Mouse (Mus musculus): Measurements from ENCODE around the gene Napa. TPM values are rescaled to one million over a fixed set of nuclear protein-coding genes. Genes with fewer than 3 reads are reported as not detected.
A peak's percentile ranks its signal among the peaks of the same experiment; 100 is the strongest.

Gene Napa
- polyA plus RNA-seq, 1 experiment from 2014 or later, result 203 TPM

GRCm38 (mm10) chr7:16132926-16133325, 34.7 kb downstream of the Napa start:
- no peak overlapping the region for H3K4me3 ChIP-seq (ENCODE audit: low read depth, low read length)
- 0 out of 2 replicates have a peak, but pooled peaks cover 5% of the 10 kb centered on the region for H3K36me3 ChIP-seq (ENCODE audit: control insufficient read depth, insufficient read depth, low read length)
- H3K4me2 ChIP-seq (ENCODE audit: low read depth, low read length), result no peak overlapping the region
- ATAC-seq (ENCODE audit: low read depth) (no peak), DNase-seq (ENCODE audit: low spot score) (no peak)
- H3K27ac ChIP-seq (replicated peaks; ENCODE audit: low read depth, low read length), result no peak overlapping the region
- H3K4me1 ChIP-seq (ENCODE audit: control insufficient read depth, insufficient read depth, low read length), result peaks cover 20% of the 10 kb centered on the region
- WGBS, result 51% methylated on average over 3 of the region's 3 CpGs
- H3K27me3 ChIP-seq (replicated peaks; ENCODE audit: control insufficient read depth, insufficient read depth, low read length), result no peaks in the 10 kb centered on the region
- H3K9me3 ChIP-seq (ENCODE audit: control insufficient read depth, low read length), result no peaks in the 10 kb centered on the region
- H3K9ac ChIP-seq (ENCODE audit: low read depth, low read length), result no peak overlapping the region

GRCm38 (mm10) chr7:16133691-16134090, 35.4 kb downstream of the Napa start:
- Histone ChIP-seq H3K9me3 (ENCODE audit: control insufficient read depth, low read length) (no peaks in the 10 kb centered on the region), H3K27ac (replicated peaks; ENCODE audit: low read depth, low read length) (no peak overlapping the region), H3K9ac (ENCODE audit: low read depth, low read length) (no peak overlapping the region), H3K36me3 (ENCODE audit: control insufficient read depth, insufficient read depth, low read length) (0 out of 2 replicates have a peak, but pooled peaks cover 5% of the 10 kb centered on the region), H3K27me3 (replicated peaks; ENCODE audit: control insufficient read depth, insufficient read depth, low read length) (no peaks in the 10 kb centered on the region), H3K4me3 (ENCODE audit: low read depth, low read length) (no peak overlapping the region), H3K4me2 (ENCODE audit: low read depth, low read length) (no peak overlapping the region), H3K4me1 (ENCODE audit: control insufficient read depth, insufficient read depth, low read length) (peaks cover 20% of the 10 kb centered on the region)
- WGBS, result 91% methylated on average over 9 of the region's 9 CpGs
- DNase-seq (ENCODE audit: low spot score) (no peak), ATAC-seq (ENCODE audit: low read depth) (no peak)

- Histone ChIP-seq H3K36me3 (ENCODE audit: control insufficient read depth, insufficient read depth, low read length) (0 out of 2 replicates have a peak, but pooled peaks cover 5% of the 10 kb centered on the region), H3K4me3 (ENCODE audit: low read depth, low read length) (no peak overlapping the region), H3K9ac (ENCODE audit: low read depth, low read length) (no peak overlapping the region), H3K4me1 (ENCODE audit: control insufficient read depth, insufficient read depth, low read length) (peaks cover 15% of the 10 kb centered on the region), H3K4me2 (ENCODE audit: low read depth, low read length) (no peak overlapping the region), H3K27ac (replicated peaks; ENCODE audit: low read depth, low read length) (no peak overlapping the region), H3K9me3 (ENCODE audit: control insufficient read depth, low read length) (no peaks in the 10 kb centered on the region), H3K27me3 (replicated peaks; ENCODE audit: control insufficient read depth, insufficient read depth, low read length) (no peaks in the 10 kb centered on the region)
- DNase-seq (ENCODE audit: low spot score) (no peak), ATAC-seq (ENCODE audit: low read depth) (no peak)
- WGBS, result 67% methylated on average over 7 of the region's 7 CpGs
Measured at GRCm38 (mm10) chr7:16134951-16135392, 36.7 kb downstream of the Napa start.

- 29% methylated on average over 20 of the region's 27 CpGs for WGBS
- Histone ChIP-seq H3K27ac (replicated peaks; ENCODE audit: low read depth, low read length) (no peak overlapping the region), H3K4me1 (ENCODE audit: control insufficient read depth, insufficient read depth, low read length) (no peaks in the 10 kb centered on the region), H3K4me3 (ENCODE audit: low read depth, low read length) (no peak overlapping the region), H3K36me3 (ENCODE audit: control insufficient read depth, insufficient read depth, low read length) (peaks cover 3% of the 10 kb centered on the region; the same call in 1 of the 2 replicates), H3K27me3 (replicated peaks; ENCODE audit: control insufficient read depth, insufficient read depth, low read length) (peaks cover 3% of the 10 kb centered on the region; the same call in 1 of the 2 replicates), H3K9me3 (ENCODE audit: control insufficient read depth, low read length) (no peaks in the 10 kb centered on the region), H3K9ac (ENCODE audit: low read depth, low read length) (no peak overlapping the region), H3K4me2 (ENCODE audit: low read depth, low read length) (no peak overlapping the region)
- ATAC-seq (ENCODE audit: low read depth) (no peak), DNase-seq (ENCODE audit: low spot score) (no peak)
Measured at GRCm38 (mm10) chr7:16146489-16147410, 48.5 kb downstream of the Napa start.

- peaks cover 3% of the 10 kb centered on the region; the same call in 1 of the 2 replicates for H3K36me3 ChIP-seq (ENCODE audit: control insufficient read depth, insufficient read depth, low read length)
- no peak overlapping the region for H3K9ac ChIP-seq (ENCODE audit: low read depth, low read length)
- peak; percentile 43 for DNase-seq (ENCODE audit: low spot score)
- no peak overlapping the region for H3K4me3 ChIP-seq (ENCODE audit: low read depth, low read length)
- ATAC-seq (ENCODE audit: low read depth), result no peak; the same call in 1 of the 2 replicates
- 7% methylated on average over 15 of the region's 15 CpGs for WGBS
- H3K27me3 ChIP-seq (replicated peaks; ENCODE audit: control insufficient read depth, insufficient read depth, low read length), result peaks cover 3% of the 10 kb centered on the region; the same call in 1 of the 2 replicates
- H3K4me1 ChIP-seq (ENCODE audit: control insufficient read depth, insufficient read depth, low read length), result no peaks in the 10 kb centered on the region
- H3K27ac ChIP-seq (replicated peaks; ENCODE audit: low read depth, low read length), result no peak overlapping the region
- H3K9me3 ChIP-seq (ENCODE audit: control insufficient read depth, low read length), result no peaks in the 10 kb centered on the region
- no peak overlapping the region for H3K4me2 ChIP-seq (ENCODE audit: low read depth, low read length)
Measured at GRCm38 (mm10) chr7:16147643-16148042, 49.4 kb downstream of the Napa start.

GRCm38 (mm10) chr7:16149241-16149640, 51.0 kb downstream of the Napa start:
- Histone ChIP-seq H3K36me3 (ENCODE audit: control insufficient read depth, insufficient read depth, low read length) (peaks cover 3% of the 10 kb centered on the region; the same call in 1 of the 2 replicates), H3K9ac (ENCODE audit: low read depth, low read length) (no peak overlapping the region)
- WGBS, result 77% methylated on average over 5 of the region's 5 CpGs

GRCm38 (mm10) chr7:16150191-16151145, 52.2 kb downstream of the Napa start:
- Histone ChIP-seq H3K27ac (replicated peaks; ENCODE audit: low read depth, low read length) (no peak overlapping the region), H3K4me1 (ENCODE audit: control insufficient read depth, insufficient read depth, low read length) (no peaks in the 10 kb centered on the region), H3K9me3 (ENCODE audit: control insufficient read depth, low read length) (no peaks in the 10 kb centered on the region), H3K4me3 (ENCODE audit: low read depth, low read length) (no peak overlapping the region), H3K27me3 (replicated peaks; ENCODE audit: control insufficient read depth, insufficient read depth, low read length) (peaks cover 3% of the 10 kb centered on the region; the same call in 1 of the 2 replicates), H3K9ac (ENCODE audit: low read depth, low read length) (no peak overlapping the region), H3K4me2 (ENCODE audit: low read depth, low read length) (no peak overlapping the region), H3K36me3 (ENCODE audit: control insufficient read depth, insufficient read depth, low read length) (no peaks in the 10 kb centered on the region)
- WGBS, result 74% methylated on average over 9 of the region's 9 CpGs
- no peak for ATAC-seq (ENCODE audit: low read depth)
- no peak for DNase-seq (ENCODE audit: low spot score)

More at GRCm38 (mm10) chr7:16149241-16149640, 51.0 kb downstream of the Napa start:
- H3K4me1 ChIP-seq (ENCODE audit: control insufficient read depth, insufficient read depth, low read length), result no peaks in the 10 kb centered on the region
- ATAC-seq (ENCODE audit: low read depth), result no peak
- no peak overlapping the region for H3K4me2 ChIP-seq (ENCODE audit: low read depth, low read length)
- no peak overlapping the region for H3K4me3 ChIP-seq (ENCODE audit: low read depth, low read length)
- H3K27me3 ChIP-seq (replicated peaks; ENCODE audit: control insufficient read depth, insufficient read depth, low read length), result peaks cover 3% of the 10 kb centered on the region; the same call in 1 of the 2 replicates
- no peak overlapping the region for H3K27ac ChIP-seq (replicated peaks; ENCODE audit: low read depth, low read length)
- no peak for DNase-seq (ENCODE audit: low spot score)
- H3K9me3 ChIP-seq (ENCODE audit: control insufficient read depth, low read length), result no peaks in the 10 kb centered on the region

GRCm38 (mm10) chr7:16153522-16153921, 55.3 kb downstream of the Napa start:
- DNase-seq (ENCODE audit: low spot score) (peak; percentile 67), ATAC-seq (ENCODE audit: low read depth) (peak; percentile 81)
- Histone ChIP-seq H3K4me3 (ENCODE audit: low read depth, low read length) (no peak overlapping the region), H3K27ac (replicated peaks; ENCODE audit: low read depth, low read length) (no peak overlapping the region), H3K27me3 (replicated peaks; ENCODE audit: control insufficient read depth, insufficient read depth, low read length) (peaks cover 6% of the 10 kb centered on the region), H3K4me1 (ENCODE audit: control insufficient read depth, insufficient read depth, low read length) (no peaks in the 10 kb centered on the region), H3K36me3 (ENCODE audit: control insufficient read depth, insufficient read depth, low read length) (no peaks in the 10 kb centered on the region), H3K4me2 (ENCODE audit: low read depth, low read length) (no peak overlapping the region), H3K9me3 (ENCODE audit: control insufficient read depth, low read length) (no peaks in the 10 kb centered on the region), H3K9ac (ENCODE audit: low read depth, low read length) (no peak overlapping the region)
- WGBS, result 17% methylated on average over 10 of the region's 10 CpGs

Measured in embryonic facial prominence, embryonic 14.5 days (tissue).